8 mouse cellular contexts compared by ENCODE assay signal in the genomic region with DNA sequence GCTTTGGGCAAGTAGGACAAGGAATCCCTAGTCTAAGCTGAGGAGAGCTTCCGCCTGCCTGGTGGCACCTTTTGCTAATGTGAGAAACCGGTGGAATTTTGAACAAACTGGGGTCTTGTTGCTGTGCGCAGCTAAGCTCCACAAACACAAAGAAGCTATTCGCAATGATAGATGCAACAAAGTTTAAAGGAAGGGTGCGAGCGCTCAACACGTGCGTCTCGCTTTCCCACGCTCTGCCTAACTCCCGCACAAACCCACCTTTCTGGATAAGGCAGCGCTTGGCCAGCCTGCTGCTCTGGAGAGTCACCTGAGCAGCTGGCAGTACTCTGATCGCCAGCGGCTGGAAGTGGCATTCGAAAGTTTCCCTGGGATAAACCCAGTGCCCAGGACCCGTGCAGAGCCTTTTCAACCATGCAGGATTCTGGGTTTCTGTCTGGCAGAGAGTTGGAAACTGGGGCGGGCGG. TPM values are rescaled to one million over a fixed set of nuclear protein-coding genes. Genes with fewer than 3 reads are reported as not detected.
A peak's percentile ranks its signal among the peaks of the same experiment; 100 is the strongest.
DNase-seq lines count a peak whose midpoint lies in the region; ATAC-seq and TF ChIP-seq lines count a peak whose summit lies in the region.

No protein-coding gene starts in this region.

- peak overlapping the region; percentile 88 for H3K27ac ChIP-seq in heart, embryonic 10.5 days
- H3K27ac ChIP-seq in ES-Bruce4 (ENCODE audit: insufficient read depth, low read length): no peak overlapping the region
- H3K27ac ChIP-seq in forebrain, embryonic 12.5 days: no peak overlapping the region
- peak overlapping the region; percentile 84; the same call in 1 of the 2 replicates for H3K27ac ChIP-seq in kidney, embryonic 15.5 days
- peak overlapping the region; percentile 34; the same call in 1 of the 2 replicates for H3K27ac ChIP-seq in macrophage

- ATAC-seq in forebrain, embryonic 12.5 days (ENCODE audit: low FRiP score): no peak; the same call in none of the 2 replicates
- peak; percentile 9 for ATAC-seq in kidney, embryonic 15.5 days (replicated peaks; ENCODE audit: low FRiP score)

- H3K27me3 ChIP-seq in heart, embryonic 10.5 days (ENCODE audit: insufficient read depth, poor library complexity, severe bottlenecking): peaks cover 20% of the 10 kb centered on the region
- H3K27me3 ChIP-seq in ES-Bruce4 (ENCODE audit: control insufficient read depth, insufficient read depth, low read length, poor library complexity, severe bottlenecking): no peaks in the 10 kb centered on the region
- peaks cover 50% of the 10 kb centered on the region for H3K27me3 ChIP-seq in forebrain, embryonic 12.5 days
- H3K27me3 ChIP-seq in kidney, embryonic 15.5 days: peaks cover 46% of the 10 kb centered on the region

- H3K4me3 ChIP-seq in heart, embryonic 10.5 days: peak overlapping the region; percentile 67
- H3K4me3 ChIP-seq in ES-Bruce4 (ENCODE audit: low read depth, low read length) (peak overlapping the region; percentile 84), macrophage (ENCODE audit: inconsistent target) (peak overlapping the region; percentile 59)
- peak overlapping the region; percentile 53 for H3K4me3 ChIP-seq in forebrain, embryonic 12.5 days (replicated peaks)
- peak overlapping the region; percentile 59 for H3K4me3 ChIP-seq in kidney, embryonic 15.5 days (replicated peaks)

- TF ChIP-seq EP300 in ES-Bruce4 (IDR thresholded peaks at IDR 0.05; ENCODE audit: insufficient read depth, low read depth, low read length): no peak

- no peaks in the 10 kb centered on the region for H3K9me3 ChIP-seq in heart, embryonic 10.5 days
- no peaks in the 10 kb centered on the region for H3K9me3 ChIP-seq in ES-Bruce4 (replicated peaks; ENCODE audit: control insufficient read depth, insufficient read depth, low read length, poor library complexity, severe bottlenecking)
- no peaks in the 10 kb centered on the region for H3K9me3 ChIP-seq in forebrain, embryonic 12.5 days
- no peaks in the 10 kb centered on the region for H3K9me3 ChIP-seq in kidney, embryonic 15.5 days (replicated peaks)

- no peak for TF ChIP-seq POLR2A in ES-Bruce4 (IDR thresholded peaks at IDR 0.05; ENCODE audit: insufficient read depth, low read length)

- H3K79me2 ChIP-seq in macrophage (ENCODE audit: inconsistent target): no peaks in the 10 kb centered on the region; the same call in 1 of the 2 replicates

- H3K36me3 ChIP-seq in heart, embryonic 10.5 days: no peaks in the 10 kb centered on the region
- H3K36me3 ChIP-seq in ES-Bruce4 (ENCODE audit: control insufficient read depth, insufficient read depth, low read length, poor library complexity, severe bottlenecking) (no peaks in the 10 kb centered on the region), macrophage (ENCODE audit: inconsistent target) (no peaks in the 10 kb centered on the region)
- H3K36me3 ChIP-seq in forebrain, embryonic 12.5 days (replicated peaks): no peaks in the 10 kb centered on the region
- no peaks in the 10 kb centered on the region for H3K36me3 ChIP-seq in kidney, embryonic 15.5 days

- peak overlapping the region; percentile 67 for H3K9ac ChIP-seq in ES-Bruce4 (ENCODE audit: low read depth, poor library complexity, severe bottlenecking)
- H3K9ac ChIP-seq in forebrain, embryonic 12.5 days: peak overlapping the region; percentile 58
- peak overlapping the region; percentile 58 for H3K9ac ChIP-seq in kidney, embryonic 15.5 days

- 21% methylated on average over 18 of the region's 18 CpGs for WGBS in heart, embryonic 10.5 days
- 18% methylated on average over 18 of the region's 18 CpGs for WGBS in forebrain, embryonic 12.5 days
- 19% methylated on average over 18 of the region's 18 CpGs for WGBS in kidney, embryonic 15.5 days
- WGBS in macrophage (ENCODE audit: missing documents): 25% methylated on average over 18 of the region's 18 CpGs

- peak; percentile 72 for DNase-seq in heart, embryonic 10.5 days (ENCODE audit: low spot score)
- DNase-seq in heart, adult 11 months: no peak
- no peak for DNase-seq in spleen, adult 12 weeks (ENCODE audit: low spot score)
- no peak for DNase-seq in adipocyte (ENCODE audit: low spot score)

- TF ChIP-seq CTCF in ES-Bruce4 (IDR thresholded peaks at IDR 0.05; ENCODE audit: low read depth, low read length): no peak

- H3K4me1 ChIP-seq in heart, embryonic 10.5 days: no peaks in the 10 kb centered on the region; the same call in 1 of the 2 replicates
- H3K4me1 ChIP-seq in ES-Bruce4 (ENCODE audit: control insufficient read depth, insufficient read depth, low read length): peaks cover 2% of the 10 kb centered on the region
- H3K4me1 ChIP-seq in forebrain, embryonic 12.5 days: peaks cover 8% of the 10 kb centered on the region; the same call in 1 of the 2 replicates
- H3K4me1 ChIP-seq in kidney, embryonic 15.5 days: no peaks in the 10 kb centered on the region

- peak overlapping the region; percentile 65 for H3K4me2 ChIP-seq in forebrain, embryonic 12.5 days
- H3K4me2 ChIP-seq in kidney, embryonic 15.5 days: peak overlapping the region; percentile 68

RNA-seq across cellular contexts. Expression of a gene that starts 0.9 kb away (rescaled TPM):
- 23.8 and 30.4 TPM in 2 replicates for polyA plus RNA-seq in heart, embryonic 10.5 days (2016; fragmentation: Nextera tagmentation; extraction: Ambion mirVana)
- polyA plus RNA-seq in ES-Bruce4 (2011; ENCODE audit: insufficient read depth, insufficient read length, low read depth, missing spikeins): 30.1 and 31.7 TPM in 2 replicates
- 17.4 and 18.2 TPM in 2 replicates for polyA plus RNA-seq in forebrain, embryonic 12.5 days (2016; fragmentation: Nextera tagmentation; extraction: Ambion mirVana)
- polyA plus RNA-seq in kidney, embryonic 15.5 days (2015; fragmentation: Nextera tagmentation; extraction: Ambion mirVana): 30.1 and 33.5 TPM in 2 replicates
- total RNA-seq in macrophage (2018; cell fraction: chromatin; rRNA removed): 10 to 100 TPM in 2 of 26 experiments, 1 to 10 TPM in 21, under 1 TPM in 3; 0.34 to 15.8 (median 2.8) TPM
- total RNA-seq in macrophage (2018; cell fraction: cytosol; rRNA removed): 10 to 100 TPM; 16.8 to 80.9 (median 40.2) TPM
- 10 to 100 TPM in 17 of 26 experiments, 1 to 10 TPM in 9; 3.6 to 38.4 (median 12.4) TPM for total RNA-seq in macrophage (2018; cell fraction: nucleus; rRNA removed)
- 35.4 to 46.1 TPM (median 44.4 TPM) in 3 replicates for polyA plus RNA-seq in macrophage (2018)

RNA-seq across cellular contexts. Expression of a gene that starts 51.3 kb away (rescaled TPM):
- polyA plus RNA-seq in heart, embryonic 10.5 days (2016; fragmentation: Nextera tagmentation; extraction: Ambion mirVana): 0.14 TPM in 1 of 2 replicates, not detected in the other
- polyA plus RNA-seq in ES-Bruce4 (2011; ENCODE audit: insufficient read depth, insufficient read length, low read depth, missing spikeins): not detected in 2 replicates
- 0.09 and 0.23 TPM in 2 replicates for polyA plus RNA-seq in forebrain, embryonic 12.5 days (2016; fragmentation: Nextera tagmentation; extraction: Ambion mirVana)
- 0.39 and 0.44 TPM in 2 replicates for polyA plus RNA-seq in kidney, embryonic 15.5 days (2015; fragmentation: Nextera tagmentation; extraction: Ambion mirVana)
- total RNA-seq in macrophage (2018; cell fraction: chromatin; rRNA removed): 100 to 1,000 TPM in 17 of 26 experiments, 10 to 100 TPM in 9; 41.0 to 220 (median 109) TPM
- total RNA-seq in macrophage (2018; cell fraction: cytosol; rRNA removed): 100 to 1,000 TPM; 183 to 319 (median 254) TPM
- 100 to 1,000 TPM; 121 to 443 (median 275) TPM for total RNA-seq in macrophage (2018; cell fraction: nucleus; rRNA removed)
- polyA plus RNA-seq in macrophage (2018): 111 to 271 TPM (median 167 TPM) in 3 replicates

Comparison
In these comparisons a context has a peak if more than half of its experiments do, and no peak if none do; other contexts are left out.
1. H3K27ac ChIP-seq: peak in heart, embryonic 10.5 days (single experiment), kidney, embryonic 15.5 days (single experiment) and macrophage (single experiment); none in ES-Bruce4 (single experiment) and forebrain, embryonic 12.5 days (single experiment).
2. RNA of a gene that starts 51.3 kb away (polyA plus RNA-seq): 111 to 271 TPM in macrophage; 0.39 to 0.44 TPM in kidney, embryonic 15.5 days, 0.14 TPM in heart, embryonic 10.5 days, 0.09 to 0.23 TPM in forebrain, embryonic 12.5 days and not detected in ES-Bruce4; every median in the first group is over 10 times any median in the second.
3. Peak in every context shown above with its lines, with median percentiles within 50 percentile points of each other: H3K4me3 ChIP-seq and H3K9ac ChIP-seq.